Mouse (Mus musculus) induced T-regulatory cell, adult 2 months (primary cell): Measurements from ENCODE around the gene Stxbp3.

Experiments used
- DNase-seq: peaks from one replicate; pipeline ENCODE4 v3.0.0-alpha.2; 2012; ENCODE audit warnings: low read depth

Stxbp3 gene

GRCm38 (mm10) chr3:108795554-108796299, 44.6 kb downstream of the Stxbp3 start:
- DNase-seq, result peak; percentile 82

DNA sequence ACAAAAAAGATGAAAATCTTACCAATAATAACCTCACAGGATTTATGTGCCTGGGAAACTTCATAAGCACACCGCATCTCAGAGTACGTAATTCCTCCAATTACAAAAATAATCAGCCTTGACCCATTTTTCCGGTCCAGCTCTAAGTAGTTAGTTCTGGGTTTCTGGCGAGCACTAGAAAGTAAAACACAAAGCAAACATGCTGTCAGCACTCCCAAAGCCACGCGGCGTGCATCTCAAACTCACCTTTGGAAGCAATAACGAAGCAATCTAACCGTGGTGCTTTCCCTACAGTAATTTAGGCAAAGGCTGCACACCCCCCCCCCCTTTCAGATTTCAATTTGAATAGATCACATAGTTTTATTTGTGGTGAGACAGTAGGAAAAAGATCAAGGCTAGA, 45.5 kb downstream of the Stxbp3 start:
- peak; percentile 43 for DNase-seq

DNA sequence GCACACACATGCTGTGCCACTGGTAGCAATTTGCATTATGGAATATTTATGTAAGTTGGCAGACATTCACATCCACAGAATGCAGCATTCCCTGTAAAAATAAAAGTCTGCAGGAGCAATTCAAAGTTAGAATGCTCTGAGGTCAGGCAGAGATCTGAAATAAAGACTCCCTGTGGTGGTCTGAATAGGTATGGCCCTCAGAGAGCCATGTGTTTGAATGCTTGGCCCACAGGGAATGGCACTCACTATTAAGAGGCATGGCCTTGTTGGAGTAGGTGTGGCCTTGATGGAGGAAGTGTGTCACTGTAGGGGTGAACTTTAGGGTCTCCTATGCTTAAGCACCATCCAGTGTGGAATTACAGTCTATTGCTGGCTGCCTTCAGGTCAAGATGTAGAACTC, 47.9 kb downstream of the Stxbp3 start:
- no peak for DNase-seq

- DNase-seq, result no peak
These were observed 49.1 kb downstream of the Stxbp3 start for GRCm38 (mm10) chr3:108791054-108791706.

DNA sequence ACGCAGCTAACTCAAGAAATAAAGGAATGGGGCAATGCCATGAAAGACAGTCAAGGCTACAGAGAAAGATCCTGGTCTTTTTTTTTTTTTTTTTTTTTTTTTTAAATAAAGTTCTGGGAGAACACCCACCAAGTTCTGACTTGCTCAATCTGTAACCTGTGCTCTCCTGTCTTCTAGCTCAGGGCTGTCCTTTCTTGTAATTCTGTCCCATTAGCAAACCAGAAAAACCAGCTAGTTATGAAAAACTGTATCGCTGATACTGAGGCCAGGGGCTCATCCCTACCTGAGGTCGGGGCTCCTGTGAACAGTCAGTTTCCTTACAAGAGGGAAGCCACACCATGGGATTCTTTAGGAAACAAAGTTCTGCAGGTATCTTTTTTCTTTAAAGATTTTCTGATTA, 49.8 kb downstream of the Stxbp3 start:
- DNase-seq, result no peak

GRCm38 (mm10) chr3:108789299-108789698, 51.0 kb downstream of the Stxbp3 start:
- DNase-seq, result no peak

DNA sequence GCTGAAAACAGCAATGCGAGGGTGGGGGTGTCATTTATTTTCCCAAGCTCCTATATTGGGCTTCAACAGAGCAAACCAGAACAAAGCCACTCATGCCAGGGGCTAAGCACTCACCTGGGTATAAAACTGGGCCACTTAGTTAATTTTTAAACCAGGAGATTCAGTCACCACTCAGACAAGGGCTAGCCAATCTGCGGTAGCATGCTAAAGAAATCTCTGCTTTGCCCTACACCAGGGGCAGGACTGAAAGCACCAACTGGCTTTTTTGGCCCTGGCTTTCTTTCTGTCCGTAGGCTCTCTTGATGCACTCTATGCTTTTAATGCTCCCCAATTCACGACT, 51.9 kb downstream of the Stxbp3 start:
- DNase-seq, result no peak

DNA sequence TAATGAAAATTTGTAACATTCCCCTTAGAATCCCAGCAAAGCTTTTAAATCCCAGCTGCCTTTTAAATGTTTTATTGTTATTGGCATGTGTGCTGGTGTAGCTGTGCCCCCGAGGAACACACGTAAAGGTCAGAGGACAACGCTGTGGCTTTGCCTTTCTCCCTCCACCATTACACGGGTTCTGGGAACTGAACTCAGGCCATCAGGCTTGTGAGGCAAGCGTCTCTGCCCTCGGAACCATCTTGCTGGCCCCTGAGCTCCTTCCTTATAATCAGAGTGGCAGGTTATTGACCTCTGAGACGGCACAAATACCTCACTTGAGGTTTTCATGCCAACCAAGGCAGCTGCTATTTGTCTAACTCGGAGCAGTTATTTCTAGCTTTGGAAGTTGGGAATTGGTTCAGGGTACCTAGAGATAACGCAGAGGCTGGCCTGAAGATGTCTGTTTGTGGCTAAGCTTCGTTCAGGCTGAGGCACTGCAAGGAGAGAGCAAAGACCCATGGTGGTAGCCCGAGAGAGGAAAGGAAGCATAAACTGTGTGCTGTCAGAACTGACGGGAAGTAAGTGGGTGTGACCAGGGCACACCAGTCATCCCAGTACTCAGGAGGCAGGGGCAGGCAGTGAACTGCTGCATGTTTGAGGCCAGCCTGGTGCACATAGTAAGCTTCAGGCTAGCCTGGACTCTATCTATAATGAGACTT, 52.4 kb downstream of the Stxbp3 start:
- peak; percentile 46 for DNase-seq

DNA sequence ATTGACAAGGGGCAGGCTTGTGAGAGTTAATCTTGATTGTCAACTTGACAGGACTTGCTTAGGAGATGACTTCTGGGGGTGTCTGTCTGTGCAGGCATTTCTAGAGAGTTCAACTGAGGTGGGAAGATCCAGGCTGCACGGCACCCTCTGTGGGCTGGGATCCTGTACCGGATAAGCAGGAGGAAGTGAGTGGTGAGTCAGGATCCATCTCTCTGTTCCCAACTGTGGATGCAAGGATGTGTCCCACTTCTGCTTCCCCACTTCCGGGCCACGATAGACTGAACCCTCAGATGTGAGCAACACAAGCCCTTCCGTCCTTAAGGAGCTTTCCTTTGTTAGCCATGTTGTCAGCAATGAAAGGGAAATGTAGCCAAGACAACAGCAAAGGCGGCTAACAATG, 53.8 kb downstream of the Stxbp3 start:
- DNase-seq, result no peak

DNA sequence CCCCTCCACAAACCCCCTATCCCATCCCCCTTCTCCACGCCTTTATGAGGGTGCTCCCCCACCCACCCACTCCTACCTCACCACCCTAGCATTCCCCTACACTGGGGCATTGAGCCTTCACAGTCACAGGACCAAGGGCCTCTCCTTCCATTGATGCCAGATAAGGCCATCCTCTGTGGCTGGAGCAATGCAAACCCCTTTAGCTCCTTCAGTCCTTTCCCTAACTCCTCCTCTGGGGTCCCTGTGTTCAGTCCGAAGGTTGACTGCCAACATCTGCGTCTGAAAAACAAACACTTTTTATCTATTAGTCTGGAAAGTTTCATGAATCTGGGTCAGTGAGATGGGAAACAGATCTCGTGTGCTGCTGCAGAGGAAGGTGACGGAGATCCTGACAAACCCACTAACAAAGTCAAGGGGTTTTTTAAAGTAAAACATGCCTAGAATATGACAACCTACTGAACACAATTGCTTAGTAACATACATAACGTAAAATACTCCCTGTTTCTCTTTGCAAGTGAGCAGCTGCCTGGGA, 57.9 kb downstream of the Stxbp3 start:
- DNase-seq, result no peak

GRCm38 (mm10) chr3:108781884-108782270, 58.4 kb downstream of the Stxbp3 start:
- DNase-seq, result no peak

DNA sequence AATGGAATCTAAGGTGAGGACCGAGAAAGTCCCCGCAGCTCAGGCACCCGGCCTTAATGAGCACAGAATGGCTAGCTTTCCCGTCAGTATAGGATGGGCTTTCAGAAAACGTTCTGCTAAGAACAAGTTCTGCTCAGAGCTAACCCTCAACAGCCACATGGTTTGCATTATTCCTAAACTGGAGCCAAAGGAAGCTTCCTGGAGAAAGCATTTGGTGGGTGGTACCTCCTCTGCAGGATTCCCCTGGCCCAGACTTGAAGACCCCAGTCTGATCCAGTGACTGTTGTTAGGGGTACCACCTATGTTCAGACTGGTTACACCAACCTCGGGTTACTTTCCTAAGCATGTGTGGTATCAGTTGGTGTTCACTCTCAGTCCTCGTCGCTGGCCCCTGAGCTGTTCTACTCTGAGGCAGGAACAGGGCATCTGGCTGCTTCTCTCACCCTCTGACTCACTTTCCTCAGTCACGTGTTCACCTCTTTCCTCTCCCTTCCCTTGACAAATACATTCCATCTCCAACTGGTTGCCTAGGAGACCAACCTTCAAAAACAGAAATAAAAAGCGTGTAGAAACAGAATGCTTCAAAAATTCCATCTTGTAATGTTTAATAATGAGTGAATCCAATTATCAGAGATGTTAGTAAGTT, 59.0 kb downstream of the Stxbp3 start:
- DNase-seq, result no peak

- no peak for DNase-seq
These were observed 61.4 kb downstream of the Stxbp3 start for GRCm38 (mm10) chr3:108778761-108779540.

DNA sequence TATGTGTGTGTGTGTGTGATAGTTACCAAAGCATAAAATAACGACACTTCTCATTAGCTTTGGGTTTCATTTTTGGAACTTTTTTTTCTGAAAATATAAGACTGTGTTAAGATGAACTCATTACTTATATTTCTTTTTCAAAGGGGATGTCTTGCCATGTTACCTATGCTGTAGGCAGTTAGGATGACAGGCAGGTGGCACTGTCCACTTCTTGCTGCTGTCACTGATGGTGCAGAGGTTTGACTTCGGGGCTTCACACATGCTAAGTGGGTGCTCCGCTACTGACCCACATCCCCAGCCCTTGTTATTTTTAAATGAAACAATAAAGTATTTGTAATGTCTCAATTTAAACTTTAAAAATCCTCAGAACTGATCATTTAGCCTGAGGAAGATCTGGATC, 67.5 kb downstream of the Stxbp3 start:
- DNase-seq, result peak; percentile 37

DNA sequence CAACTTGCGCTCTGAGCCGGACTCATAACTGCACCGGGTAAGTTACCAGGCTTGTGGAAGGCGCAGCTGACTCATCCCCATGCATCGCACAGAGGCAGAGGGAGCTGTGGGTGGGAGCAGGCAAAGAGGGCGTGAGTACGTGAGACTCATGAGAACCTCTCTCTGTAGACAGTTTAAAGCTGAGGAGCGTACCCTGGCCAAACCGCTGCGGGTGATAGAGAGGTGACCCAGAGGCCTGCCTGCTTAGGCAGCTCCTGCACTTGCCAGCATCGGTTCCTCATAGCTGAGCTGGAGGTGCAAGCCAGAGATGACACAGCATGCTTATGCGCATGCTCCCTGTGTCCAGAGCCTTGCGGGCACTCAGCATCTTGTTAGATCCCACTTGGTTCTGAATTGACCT, 68.1 kb downstream of the Stxbp3 start:
- no peak for DNase-seq

GRCm38 (mm10) chr3:108770725-108771368, 69.5 kb downstream of the Stxbp3 start:
- peak; percentile 80 for DNase-seq

GRCm38 (mm10) chr3:108769547-108769946, 70.8 kb downstream of the Stxbp3 start:
- DNase-seq, result no peak

DNA sequence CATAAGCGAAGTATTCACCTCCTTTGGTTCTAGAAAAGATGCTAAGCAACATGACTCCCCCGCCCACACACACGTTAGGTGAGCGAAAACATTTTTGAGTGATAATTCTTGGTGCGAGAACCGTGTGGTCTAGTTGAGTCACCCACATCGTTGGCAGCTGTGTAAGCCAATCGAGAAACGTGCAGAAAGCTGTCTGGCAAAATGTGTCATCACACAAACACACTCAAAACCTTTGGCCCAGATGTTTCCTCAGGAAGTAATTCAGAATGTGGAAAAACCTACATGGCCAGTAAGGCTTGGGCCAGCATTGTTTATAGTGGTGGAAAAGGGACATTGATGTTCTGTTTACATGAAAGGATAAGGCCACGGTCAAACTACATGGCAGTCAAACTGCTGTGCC, 72.9 kb downstream of the Stxbp3 start:
- peak; percentile 40 for DNase-seq

DNA sequence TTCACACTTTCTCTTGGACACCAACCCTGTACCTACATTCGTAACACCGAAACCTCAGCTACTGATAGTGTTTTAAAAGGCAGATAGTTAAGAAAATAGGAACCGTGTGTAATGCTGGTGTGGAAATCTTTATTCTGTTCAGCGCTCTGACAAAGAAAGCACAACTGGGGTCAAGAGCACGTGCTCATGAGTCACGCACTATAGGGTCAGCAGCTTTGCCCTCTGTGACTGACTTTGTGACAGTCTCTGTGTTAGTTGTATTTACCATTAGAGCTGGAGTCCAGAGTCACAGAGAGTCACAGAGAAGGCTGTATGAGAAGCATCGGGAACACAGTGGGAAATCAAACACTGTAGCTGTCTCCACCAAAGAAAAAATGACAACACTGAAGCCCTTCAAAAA, 73.4 kb downstream of the Stxbp3 start:
- no peak for DNase-seq

DNA sequence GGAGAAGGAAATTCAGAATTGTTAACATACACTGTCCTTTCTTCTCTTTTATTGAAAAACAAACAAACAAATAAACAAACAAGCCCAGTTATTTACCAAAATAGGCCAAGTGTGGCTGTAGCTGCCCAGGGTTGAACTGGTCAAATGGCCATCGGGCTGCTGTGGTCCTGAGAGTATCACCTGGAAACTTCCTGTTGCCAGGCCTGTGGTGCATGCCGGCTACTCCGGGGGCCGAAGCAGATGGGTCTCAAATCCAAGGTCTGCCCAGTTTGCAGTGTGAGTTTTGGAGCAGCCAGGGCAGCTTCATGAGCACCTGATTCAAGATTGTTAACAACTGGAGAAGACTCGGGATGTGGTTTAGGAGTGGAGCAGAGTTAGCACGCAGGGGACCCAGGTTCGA, 74.8 kb downstream of the Stxbp3 start:
- no peak for DNase-seq

- no peak for DNase-seq
These were observed 75.3 kb downstream of the Stxbp3 start for GRCm38 (mm10) chr3:108764976-108765375.
